ENCODE assay signal across 12 mouse cellular contexts in the genomic region with DNA sequence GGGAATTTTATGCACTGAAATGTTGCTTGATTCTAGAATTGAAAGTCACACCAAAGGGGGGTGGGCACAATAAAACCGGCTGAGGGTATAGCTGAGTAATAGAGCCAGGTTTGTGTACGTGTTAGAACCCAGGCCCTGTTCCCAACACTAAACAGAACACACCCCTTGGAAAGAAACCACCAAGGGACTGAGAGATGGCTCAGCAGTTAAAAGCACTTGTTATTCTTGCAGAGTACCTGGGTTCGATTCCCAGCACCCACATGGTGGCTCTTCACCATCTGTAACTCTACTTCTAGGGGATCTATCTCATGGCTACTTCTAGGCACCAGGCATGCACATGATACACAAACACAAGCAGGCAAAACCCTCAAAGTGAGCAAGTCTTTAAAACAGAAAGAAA. TPM values are rescaled to one million over a fixed set of nuclear protein-coding genes. Genes with fewer than 3 reads are reported as not detected.
A peak's percentile ranks its signal among the peaks of the same experiment; 100 is the strongest.
DNase-seq lines count a peak whose midpoint lies in the region; ATAC-seq and TF ChIP-seq lines count a peak whose summit lies in the region.
"Had no signal": no experiment of that assay in that cellular context is flagged by ENCODE, and none has a peak within 500 bp of the region (broad histone marks: within the 10 kb centered on the region; RNA-seq: fewer than 3 reads in every experiment).

No protein-coding gene starts in this region.

- WGBS in embryonic facial prominence, embryonic 13.5 days = 91% methylated on average over 3 of the region's 3 CpGs
- 92% methylated on average over 3 of the region's 3 CpGs for WGBS in embryonic facial prominence, embryonic 10.5 days
- 89% methylated on average over 3 of the region's 3 CpGs for WGBS in kidney, embryonic 16.5 days
- 94% methylated on average over 3 of the region's 3 CpGs for WGBS in intestine, postnatal 0 days
- WGBS in liver, postnatal 0 days (ENCODE audit: insufficient replicate concordance) = 86% methylated on average over 3 of the region's 3 CpGs

- DNase-seq in embryonic facial prominence, embryonic 10.5 days (ENCODE audit: low spot score) = no peak
- DNase-seq in kidney, postnatal 4 days = no peak
- no peak for DNase-seq in frontal cortex, postnatal 14 days (ENCODE audit: low spot score in 2 of 2)
- no peak for DNase-seq in liver, postnatal 0 days
- DNase-seq: cerebellum, postnatal 14 days; forebrain, postnatal 0 days; gastrocnemius, postnatal 36 days had no signal

- H3K4me1 ChIP-seq in embryonic facial prominence, embryonic 13.5 days = peaks cover 41% of the 10 kb centered on the region
- peaks cover 48% of the 10 kb centered on the region for H3K4me1 ChIP-seq in embryonic facial prominence, embryonic 10.5 days
- peaks cover 28% of the 10 kb centered on the region for H3K4me1 ChIP-seq in kidney, embryonic 16.5 days (ENCODE audit: insufficient read depth, low read length)
- peaks cover 35% of the 10 kb centered on the region for H3K4me1 ChIP-seq in brown adipose tissue, adult 24 weeks (ENCODE audit: control insufficient read depth, insufficient read depth, insufficient read length, low read length)
- no peaks in the 10 kb centered on the region for H3K4me1 ChIP-seq in intestine, postnatal 0 days (replicated peaks; ENCODE audit: control insufficient read depth, insufficient read depth, low read length)
- peaks cover 20% of the 10 kb centered on the region; the same call in 1 of the 2 replicates for H3K4me1 ChIP-seq in liver, postnatal 0 days (ENCODE audit: insufficient read depth)

- TF ChIP-seq CTCF in intestine, postnatal 0 days (IDR thresholded peaks at IDR 0.05; ENCODE audit: low read depth) = no peak
- no peak for TF ChIP-seq CTCF in liver, postnatal 0 days (IDR thresholded peaks at IDR 0.05; ENCODE audit: low read depth)

- no peaks in the 10 kb centered on the region for H3K9me3 ChIP-seq in embryonic facial prominence, embryonic 13.5 days
- H3K9me3 ChIP-seq in embryonic facial prominence, embryonic 10.5 days = no peaks in the 10 kb centered on the region
- no peaks in the 10 kb centered on the region for H3K9me3 ChIP-seq in kidney, embryonic 16.5 days (ENCODE audit: low read length)
- H3K9me3 ChIP-seq in intestine, postnatal 0 days (ENCODE audit: control insufficient read depth) = no peaks in the 10 kb centered on the region
- no peaks in the 10 kb centered on the region for H3K9me3 ChIP-seq in liver, postnatal 0 days (ENCODE audit: low read length)

- ATAC-seq in embryonic facial prominence, embryonic 13.5 days (ENCODE audit: insufficient number of reproducible peaks, insufficient read depth, low FRiP score, low TSS enrichment, low read depth) = no peak
- ATAC-seq in kidney, embryonic 16.5 days (ENCODE audit: low FRiP score, low TSS enrichment) = no peak
- no peak for ATAC-seq in intestine, postnatal 0 days
- ATAC-seq in liver, postnatal 0 days = no peak
- ATAC-seq: forebrain, postnatal 0 days had no signal

- H3K9ac ChIP-seq in embryonic facial prominence, embryonic 13.5 days = no peak overlapping the region
- H3K9ac ChIP-seq in kidney, embryonic 16.5 days (replicated peaks; ENCODE audit: low read length) = no peak overlapping the region
- H3K9ac ChIP-seq in intestine, postnatal 0 days (ENCODE audit: low read depth, low read length) = no peak overlapping the region
- H3K9ac ChIP-seq in liver, postnatal 0 days (replicated peaks) = no peak overlapping the region
- H3K9ac ChIP-seq: forebrain, postnatal 0 days had no signal

- H3K36me3 ChIP-seq in embryonic facial prominence, embryonic 13.5 days = no peaks in the 10 kb centered on the region
- no peaks in the 10 kb centered on the region for H3K36me3 ChIP-seq in embryonic facial prominence, embryonic 10.5 days (replicated peaks)
- H3K36me3 ChIP-seq in kidney, embryonic 16.5 days (ENCODE audit: insufficient read depth, low read length) = no peaks in the 10 kb centered on the region
- H3K36me3 ChIP-seq in intestine, postnatal 0 days (ENCODE audit: control insufficient read depth, insufficient read depth) = no peaks in the 10 kb centered on the region
- no peaks in the 10 kb centered on the region for H3K36me3 ChIP-seq in liver, postnatal 0 days (replicated peaks; ENCODE audit: insufficient read depth, low read length)

- H3K4me3 ChIP-seq in embryonic facial prominence, embryonic 13.5 days = no peak overlapping the region
- H3K4me3 ChIP-seq in embryonic facial prominence, embryonic 10.5 days = no peak overlapping the region
- H3K4me3 ChIP-seq in kidney, embryonic 16.5 days (ENCODE audit: low read length) = no peak overlapping the region
- peak overlapping the region; percentile 6; the same call in 1 of the 2 replicates for H3K4me3 ChIP-seq in brown adipose tissue, adult 24 weeks (ENCODE audit: insufficient read depth, low read depth, low read length)
- no peak overlapping the region for H3K4me3 ChIP-seq in intestine, postnatal 0 days (ENCODE audit: low read depth, low read length)
- no peak overlapping the region for H3K4me3 ChIP-seq in liver, postnatal 0 days (ENCODE audit: low read depth, low read length)

- peak overlapping the region; percentile 83 for H3K27ac ChIP-seq in embryonic facial prominence, embryonic 13.5 days
- no peak overlapping the region for H3K27ac ChIP-seq in embryonic facial prominence, embryonic 10.5 days (replicated peaks)
- peak overlapping the region; percentile 86 for H3K27ac ChIP-seq in kidney, embryonic 16.5 days (ENCODE audit: low read length)
- peak overlapping the region; percentile 70 for H3K27ac ChIP-seq in brown adipose tissue, adult 24 weeks (replicated peaks; ENCODE audit: low read depth, low read length)
- H3K27ac ChIP-seq in intestine, postnatal 0 days (ENCODE audit: low read depth, low read length) = 0 out of 2 replicates have a peak overlapping the region, but pooled peaks have one; percentile 24
- no peak overlapping the region for H3K27ac ChIP-seq in liver, postnatal 0 days (ENCODE audit: low read depth)

- no peak overlapping the region for H3K4me2 ChIP-seq in embryonic facial prominence, embryonic 13.5 days
- H3K4me2 ChIP-seq in kidney, embryonic 16.5 days (replicated peaks; ENCODE audit: low read depth, low read length) = no peak overlapping the region
- H3K4me2 ChIP-seq in intestine, postnatal 0 days (replicated peaks; ENCODE audit: low read depth) = no peak overlapping the region
- no peak overlapping the region for H3K4me2 ChIP-seq in liver, postnatal 0 days (ENCODE audit: low read depth, low read length)

- H3K27me3 ChIP-seq in embryonic facial prominence, embryonic 13.5 days = no peaks in the 10 kb centered on the region
- H3K27me3 ChIP-seq in embryonic facial prominence, embryonic 10.5 days (replicated peaks; ENCODE audit: low read depth, poor library complexity, severe bottlenecking) = no peaks in the 10 kb centered on the region
- H3K27me3 ChIP-seq in kidney, embryonic 16.5 days (ENCODE audit: insufficient read depth, low read length) = no peaks in the 10 kb centered on the region
- H3K27me3 ChIP-seq in intestine, postnatal 0 days (replicated peaks; ENCODE audit: control insufficient read depth, insufficient read depth, low read length) = no peaks in the 10 kb centered on the region
- H3K27me3 ChIP-seq in liver, postnatal 0 days (ENCODE audit: insufficient read depth, low read length) = no peaks in the 10 kb centered on the region

- no peak for TF ChIP-seq EP300 in liver, postnatal 0 days (IDR thresholded peaks at IDR 0.05; ENCODE audit: low read depth)

RNA-seq across cellular contexts. Expression of a gene that starts 20.7 kb away (rescaled TPM):
- not detected in 2 replicates for polyA plus RNA-seq in embryonic facial prominence, embryonic 13.5 days (2015; fragmentation: Nextera tagmentation; extraction: Ambion mirVana)
- not detected in 2 replicates for polyA plus RNA-seq in embryonic facial prominence, embryonic 10.5 days (2016; fragmentation: Nextera tagmentation; extraction: Ambion mirVana)
- 0.19 TPM in 1 of 2 replicates, not detected in the other for polyA plus RNA-seq in kidney, embryonic 16.5 days (2015; fragmentation: Nextera tagmentation; extraction: Ambion mirVana)
- not detected in 2 replicates for polyA plus RNA-seq in brown adipose tissue, adult 24 weeks (2012; ENCODE audit: insufficient read depth, insufficient read length, missing spikeins)
- polyA plus RNA-seq in intestine, postnatal 0 days (2015; fragmentation: Nextera tagmentation; extraction: Ambion mirVana) = not detected in 2 replicates
- 0.31 TPM in 1 of 2 replicates, not detected in the other for polyA plus RNA-seq in liver, postnatal 0 days (2015; fragmentation: Nextera tagmentation; extraction: Ambion mirVana)
- polyA plus RNA-seq: forebrain, postnatal 0 days; liver, adult 2 months had no signal

Comparison
In these comparisons a context has a peak if more than half of its experiments do, and no peak if none do; other contexts are left out.
1. H3K27ac ChIP-seq: peak in embryonic facial prominence, embryonic 13.5 days (single experiment), kidney, embryonic 16.5 days (single experiment), brown adipose tissue, adult 24 weeks (single experiment) and intestine, postnatal 0 days (single experiment); none in embryonic facial prominence, embryonic 10.5 days (single experiment) and liver, postnatal 0 days (single experiment).